Mouse (Mus musculus) hindbrain, embryonic 11.5 days (tissue): ENCODE data around the gene Ly6g6f. TPM values are rescaled to one million over a fixed set of nuclear protein-coding genes. Genes with fewer than 3 reads are reported as not detected.

Experiments used
- ATAC-seq: fragments of 200-750 bp; cut with Nextera tagmentation; 2 replicates; pipeline ENCODE4 v1.8.0; 2017; ENCODE audit warnings: mild to moderate bottlenecking, moderate TSS enrichment, moderate library complexity; ENCODE audit not compliant: low FRiP score
- DNase-seq: peaks from one replicate; pipeline ENCODE4 v3.0.0-alpha.2; 2015; ENCODE audit warnings: low spot score
- H3K27ac ChIP-seq: fragments of 300-500 bp; sonication (generic); 2 replicates; pipeline ENCODE4 v1.5.1; 2014; ENCODE audit warnings: mild to moderate bottlenecking, low read depth, low read length
- H3K27me3 ChIP-seq: fragments of 300-500 bp; sonication (generic); 2 replicates; pipeline ENCODE4 v1.6.1; 2014; ENCODE audit warnings: mild to moderate bottlenecking, low read length, moderate library complexity, mixed read lengths; ENCODE audit not compliant: control insufficient read depth, insufficient read depth
- H3K36me3 ChIP-seq: fragments of 300-500 bp; sonication (generic); 2 replicates; pipeline ENCODE4 v1.6.1; 2014; ENCODE audit warnings: mild to moderate bottlenecking, low read length, moderate library complexity, mixed read lengths; ENCODE audit not compliant: control insufficient read depth, insufficient read depth
- H3K4me1 ChIP-seq: fragments of 300-500 bp; sonication (generic); replicated peaks from 2 replicates; pipeline ENCODE4 v1.6.1; 2014; ENCODE audit warnings: low read length, mixed read lengths; ENCODE audit not compliant: control insufficient read depth, insufficient read depth
- H3K4me2 ChIP-seq: fragments of 300-500 bp; sonication (generic); replicated peaks from 2 replicates; pipeline ENCODE4 v1.6.1; 2014; ENCODE audit warnings: mild to moderate bottlenecking, low read depth, low read length
- H3K4me3 ChIP-seq: fragments of 300-500 bp; sonication (generic); 2 replicates; pipeline ENCODE4 v1.5.1; 2014; ENCODE audit warnings: low read depth, low read length
- H3K9ac ChIP-seq: fragments of 300-500 bp; sonication (generic); 2 replicates; pipeline ENCODE4 v1.6.1; 2014; ENCODE audit warnings: low read depth, low read length
- H3K9me3 ChIP-seq: fragments of 300-500 bp; sonication (generic); 2 replicates; pipeline ENCODE4 v1.6.1; 2016; ENCODE audit warnings: low read length; ENCODE audit not compliant: control insufficient read depth
- WGBS: fragments of 180-500 bp; shearing (Covaris S2); extraction: QIAGEN DNeasy Blood & Tissue Kit; methylation state at CpG from one replicate; pipeline ENCODE4 v1.1.7; 2014; 5-methylcytosine and 5-hydroxymethylcytosine counted together
- polyA plus RNA-seq: library from polyadenylated mRNA; unstranded; fragments of >200 nt; fragmentation: Nextera tagmentation; extraction: Ambion mirVana; gene quantifications from 2 replicates; pipeline ENCODE4 v1.2.1, GENCODE M21; 2014

The Ly6g6f gene
- polyA plus RNA-seq, result 0.29 and 0.52 TPM in 2 replicates

- no peak within 1 kb of the TSS for H3K9ac ChIP-seq
- no peak within 1 kb of the TSS for H3K4me2 ChIP-seq
- H3K27ac ChIP-seq, result no peak within 1 kb of the TSS
- DNase-seq (no peak), ATAC-seq (no peak)
- no peak within 1 kb of the TSS for H3K4me3 ChIP-seq
- no peaks in the 10 kb centered on the region for H3K27me3 ChIP-seq
- no peaks in the 10 kb centered on the region for H3K9me3 ChIP-seq
- H3K4me1 ChIP-seq, result peaks cover 4% of the 10 kb centered on the region; the same call in 1 of the 2 replicates
- WGBS, result 83% methylated on average over 7 of the region's 7 CpGs
- no peaks in the 10 kb centered on the region for H3K36me3 ChIP-seq
Observed at GRCm38 (mm10) chr17:35085208-35085865, at the start of gene Ly6g6f. Gene Ly6g6f (minus strand): TSS chr17:35085610.

- Histone ChIP-seq H3K27ac (peak within 1 kb of the TSS; percentile 90), H3K9me3 (no peaks in the 10 kb centered on the region), H3K4me3 (peak within 1 kb of the TSS; percentile 69), H3K4me1 (peaks cover 4% of the 10 kb centered on the region; the same call in 1 of the 2 replicates), H3K9ac (peak within 1 kb of the TSS; percentile 84), H3K36me3 (peaks cover 8% of the 10 kb centered on the region; the same call in 1 of the 2 replicates), H3K27me3 (no peaks in the 10 kb centered on the region), H3K4me2 (peak within 1 kb of the TSS; percentile 78)
- WGBS, result under 1% methylated on average over 66 of the region's 66 CpGs
- DNase-seq (peak; percentile 97), ATAC-seq (peak; percentile 96)
Observed at GRCm38 (mm10) chr17:35134801-35135590, 49.6 kb upstream of the Ly6g6f start, which contains the start of gene Bag6. Gene Bag6 (plus strand): TSS chr17:35135178.

- H3K4me3 ChIP-seq, result no peak overlapping the region
- DNase-seq (no peak), ATAC-seq (no peak)
- peaks cover 1% of the 10 kb centered on the region; the same call in 1 of the 2 replicates for H3K36me3 ChIP-seq
- H3K27ac ChIP-seq, result no peak overlapping the region
- 94% methylated on average over 7 of the region's 7 CpGs for WGBS
- H3K4me2 ChIP-seq, result no peak overlapping the region
- no peak overlapping the region for H3K9ac ChIP-seq
- no peaks in the 10 kb centered on the region for H3K27me3 ChIP-seq
- peaks cover 4% of the 10 kb centered on the region; the same call in 1 of the 2 replicates for H3K4me1 ChIP-seq
- H3K9me3 ChIP-seq, result no peaks in the 10 kb centered on the region
Observed at GRCm38 (mm10) chr17:35133517-35133916, 48.1 kb upstream of the Ly6g6f start.

GRCm38 (mm10) chr17:35132174-35132560 lies 46.8 kb upstream of the Ly6g6f start:
- H3K36me3 ChIP-seq, result no peaks in the 10 kb centered on the region
- H3K9ac ChIP-seq, result no peak overlapping the region
- WGBS, result 76% methylated on average over 3 of the region's 3 CpGs
- H3K27ac ChIP-seq, result no peak overlapping the region
- no peaks in the 10 kb centered on the region for H3K27me3 ChIP-seq
- DNase-seq (no peak), ATAC-seq (no peak)
- H3K4me2 ChIP-seq, result no peak overlapping the region
- H3K4me1 ChIP-seq, result peaks cover 4% of the 10 kb centered on the region; the same call in 1 of the 2 replicates
- no peaks in the 10 kb centered on the region for H3K9me3 ChIP-seq
- no peak overlapping the region for H3K4me3 ChIP-seq

- Histone ChIP-seq H3K9me3 (no peaks in the 10 kb centered on the region), H3K4me2 (no peak within 1 kb of the TSS)
Observed at GRCm38 (mm10) chr17:35131500-35132173, 46.2 kb upstream of the Ly6g6f start, which contains the start of gene Apom. Gene Apom (minus strand): TSS chr17:35132050.

GRCm38 (mm10) chr17:35131038-35131437 lies 45.6 kb upstream of the Ly6g6f start:
- 89% methylated on average over 8 of the region's 8 CpGs for WGBS
- no peak overlapping the region for H3K27ac ChIP-seq
- no peak for ATAC-seq
- H3K27me3 ChIP-seq, result no peaks in the 10 kb centered on the region
- H3K4me3 ChIP-seq, result no peak overlapping the region
- 0 out of 2 replicates have a peak, but pooled peaks cover 2% of the 10 kb centered on the region for H3K4me1 ChIP-seq
- H3K9me3 ChIP-seq, result no peaks in the 10 kb centered on the region
- H3K36me3 ChIP-seq, result no peaks in the 10 kb centered on the region
- no peak overlapping the region for H3K9ac ChIP-seq
- no peak overlapping the region for H3K4me2 ChIP-seq
- no peak for DNase-seq

More at GRCm38 (mm10) chr17:35131500-35132173, 46.2 kb upstream of the Ly6g6f start, which contains the start of gene Apom:
- ATAC-seq (no peak), DNase-seq (no peak)
- Histone ChIP-seq H3K36me3 (no peaks in the 10 kb centered on the region), H3K4me1 (peaks cover 3% of the 10 kb centered on the region; the same call in 1 of the 2 replicates), H3K9ac (no peak within 1 kb of the TSS), H3K4me3 (no peak within 1 kb of the TSS), H3K27me3 (no peaks in the 10 kb centered on the region), H3K27ac (no peak within 1 kb of the TSS)
- 79% methylated on average over 15 of the region's 15 CpGs for WGBS

GRCm38 (mm10) chr17:35128996-35129395 lies 43.6 kb upstream of the Ly6g6f start:
- 65% methylated on average over 11 of the region's 11 CpGs for WGBS
- Histone ChIP-seq H3K9ac (no peak overlapping the region), H3K4me1 (0 out of 2 replicates have a peak, but pooled peaks cover 2% of the 10 kb centered on the region), H3K9me3 (no peaks in the 10 kb centered on the region), H3K4me2 (no peak overlapping the region), H3K36me3 (no peaks in the 10 kb centered on the region), H3K27ac (no peak overlapping the region), H3K4me3 (no peak overlapping the region), H3K27me3 (no peaks in the 10 kb centered on the region)
- no peak for DNase-seq
- ATAC-seq, result no peak

DNA sequence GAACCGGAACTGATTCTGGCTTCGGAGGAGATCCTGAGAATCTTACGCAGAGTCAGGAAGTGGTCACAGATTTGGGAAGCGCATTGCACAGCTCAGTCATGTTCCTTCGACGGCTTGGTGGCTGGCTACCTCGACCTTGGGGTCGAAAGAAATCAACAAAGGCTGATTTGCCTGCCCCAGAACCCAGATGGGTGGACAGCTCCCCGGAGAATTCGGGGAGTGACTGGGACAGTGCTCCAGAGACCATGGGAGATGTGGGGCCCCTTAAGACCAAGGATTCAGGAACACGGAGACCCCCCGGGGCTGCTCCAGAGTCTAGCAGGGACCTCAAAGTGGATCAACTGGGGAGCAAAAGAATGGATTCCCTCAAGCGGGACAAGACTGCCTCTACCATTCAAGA lies 41.6 kb upstream of the Ly6g6f start:
- no peak for ATAC-seq
- Histone ChIP-seq H3K4me3 (peak overlapping the region; percentile 60; the same call in 1 of the 2 replicates), H3K27ac (no peak overlapping the region), H3K36me3 (no peaks in the 10 kb centered on the region), H3K27me3 (no peaks in the 10 kb centered on the region), H3K9ac (no peak overlapping the region; the same call in 1 of the 2 replicates), H3K4me1 (0 out of 2 replicates have a peak, but pooled peaks cover 2% of the 10 kb centered on the region), H3K9me3 (no peaks in the 10 kb centered on the region), H3K4me2 (peak overlapping the region; percentile 82)
- no peak for DNase-seq
- WGBS, result 69% methylated on average over 13 of the region's 13 CpGs
